Mouse (Mus musculus) C2C12 (cell line): Measurements from ENCODE around the gene Pik3c2a.

ENCODE experiments used
- CTCF ChIP-seq: IDR thresholded peaks from one replicate; pipeline ENCODE4 v1.5.1; 2011; ENCODE audit not compliant: control insufficient read depth, insufficient read depth, insufficient read length
- MAX ChIP-seq: IDR thresholded peaks from one replicate; pipeline ENCODE4 v1.6.1; 2011; ENCODE audit warnings: mild to moderate bottlenecking, control low read depth
- MYOD1 ChIP-seq: IDR thresholded peaks from one replicate; pipeline ENCODE4 v1.6.1; 2011; ENCODE audit warnings: low read depth; ENCODE audit not compliant: control insufficient read depth, insufficient read length
- MYOG ChIP-seq: IDR thresholded peaks from one replicate; pipeline ENCODE4 v1.6.1; 2011; ENCODE audit not compliant: control insufficient read depth, insufficient read length; ENCODE audit errors: extremely low read depth
- USF1 ChIP-seq: IDR thresholded peaks from one replicate; pipeline ENCODE4 v1.6.1; 2011; ENCODE audit warnings: low read depth, mild to moderate bottlenecking, control low read depth, moderate library complexity

- TF ChIP-seq CTCF (no peak), MYOD1 (no peak), USF1 (no peak), MYOG (no peak), MAX (no peak)
These were observed 152.7 kb downstream of the Pik3c2a start for GRCm38 (mm10) chr7:116290559-116290958.
